Mouse (Mus musculus): ENCODE data around the gene Dmwd.

Dmwd gene

GRCm38 (mm10) chr7:19094826-19095750 lies 19.1 kb downstream of the Dmwd start:
- in situ Hi-C loops (cut with MboI, MseI) = no loop called here

- in situ Hi-C loops (cut with MboI, MseI) = no loop called here
Observed at GRCm38 (mm10) chr7:19095751-19096110, 19.7 kb downstream of the Dmwd start.

GRCm38 (mm10) chr7:19096421-19096976 lies 20.5 kb downstream of the Dmwd start:
- in situ Hi-C loops (cut with MboI, MseI) = no loop called here

GRCm38 (mm10) chr7:19097217-19097616 lies 21.2 kb downstream of the Dmwd start:
- in situ Hi-C loops (cut with MboI, MseI) = no loop called here

- in situ Hi-C loops (cut with MboI, MseI) = no loop called here
Observed at GRCm38 (mm10) chr7:19097863-19098262, 21.8 kb downstream of the Dmwd start.

GRCm38 (mm10) chr7:19098811-19099210 lies 22.8 kb downstream of the Dmwd start:
- in situ Hi-C loops (cut with MboI, MseI) = no loop called here

- in situ Hi-C loops (cut with MboI, MseI) = no loop called here
Observed at GRCm38 (mm10) chr7:19100290-19100689, 24.3 kb downstream of the Dmwd start.

- in situ Hi-C loops (cut with MboI, MseI) = no loop called here
Observed at GRCm38 (mm10) chr7:19103741-19104140, 27.7 kb downstream of the Dmwd start.

GRCm38 (mm10) chr7:19104486-19104885 lies 28.5 kb downstream of the Dmwd start:
- in situ Hi-C loops (cut with MboI, MseI) = no loop called here

- in situ Hi-C loops (cut with MboI, MseI) = no loop called here
Observed at GRCm38 (mm10) chr7:19107436-19107835, 31.4 kb downstream of the Dmwd start.

- in situ Hi-C loops (cut with MboI, MseI) = no loop called here
Observed at GRCm38 (mm10) chr7:19109565-19109964, 33.5 kb downstream of the Dmwd start.

- in situ Hi-C loops (cut with MboI, MseI) = no loop called here
Observed at GRCm38 (mm10) chr7:19118028-19118771, 42.2 kb downstream of the Dmwd start, which contains the start of gene Gm4969. Gene Gm4969 (minus strand): TSS chr7:19118368.

GRCm38 (mm10) chr7:19119083-19119482 lies 43.1 kb downstream of the Dmwd start:
- in situ Hi-C loops (cut with MboI, MseI) = no loop called here

- in situ Hi-C loops (cut with MboI, MseI) = no loop called here
Observed at GRCm38 (mm10) chr7:19119631-19120429, 43.8 kb downstream of the Dmwd start, which contains the start of gene Fbxo46. Gene Fbxo46 (plus strand): TSS chr7:19119859.

- in situ Hi-C loops (cut with MboI, MseI) = no loop called here
Observed at GRCm38 (mm10) chr7:19121686-19122085, 45.7 kb downstream of the Dmwd start.

- in situ Hi-C loops (cut with MboI, MseI) = no loop called here
Observed at GRCm38 (mm10) chr7:19124713-19125112, 48.7 kb downstream of the Dmwd start.

GRCm38 (mm10) chr7:19127744-19128143 lies 51.7 kb downstream of the Dmwd start:
- in situ Hi-C loops (cut with MboI, MseI) = no loop called here

GRCm38 (mm10) chr7:19129396-19129795 lies 53.4 kb downstream of the Dmwd start:
- in situ Hi-C loops (cut with MboI, MseI) = no loop called here

GRCm38 (mm10) chr7:19130657-19131056 lies 54.6 kb downstream of the Dmwd start:
- in situ Hi-C loops (cut with MboI, MseI) = no loop called here

GRCm38 (mm10) chr7:19131324-19131848 lies 55.4 kb downstream of the Dmwd start:
- in situ Hi-C loops (cut with MboI, MseI) = no loop called here
